Mouse (Mus musculus) liver, embryonic 16.5 days (tissue): ENCODE measurements around the gene Thrb. TPM values are rescaled to one million over a fixed set of nuclear protein-coding genes. Genes with fewer than 3 reads are reported as not detected.
A peak's percentile ranks its signal among the peaks of the same experiment; 100 is the strongest.

Experiments
- ATAC-seq: fragments of 200-750 bp; cut with Nextera tagmentation; 2 replicates; pipeline ENCODE4 v1.8.0; 2017; ENCODE audit warnings: low read depth, mild to moderate bottlenecking, moderate number of reproducible peaks, moderate library complexity
- H3K27ac ChIP-seq: fragments of 300-500 bp; sonication (generic); 2 replicates; pipeline ENCODE4 v1.5.1; 2014; ENCODE audit warnings: mild to moderate bottlenecking, low read length
- H3K27me3 ChIP-seq: fragments of 300-500 bp; sonication (generic); 2 replicates; pipeline ENCODE4 v1.6.1; 2014; ENCODE audit warnings: low read depth, low read length, mixed read lengths; ENCODE audit not compliant: control insufficient read depth, insufficient read depth
- H3K36me3 ChIP-seq: fragments of 300-500 bp; sonication (generic); 2 replicates; pipeline ENCODE4 v1.6.1; 2014; ENCODE audit warnings: mild to moderate bottlenecking; ENCODE audit not compliant: control insufficient read depth, insufficient read depth
- H3K4me1 ChIP-seq: fragments of 300-500 bp; sonication (generic); 2 replicates; pipeline ENCODE4 v1.6.1; 2014; ENCODE audit warnings: low read depth, low read length, mixed read lengths; ENCODE audit not compliant: control insufficient read depth
- H3K4me2 ChIP-seq: fragments of 300-500 bp; sonication (generic); 2 replicates; pipeline ENCODE4 v1.6.1; 2014; ENCODE audit warnings: low read depth, low read length, mixed read lengths
- H3K4me3 ChIP-seq: fragments of 300-500 bp; sonication (generic); 2 replicates; pipeline ENCODE4 v1.5.1; 2014; ENCODE audit warnings: low read depth, mild to moderate bottlenecking, low read length
- H3K9ac ChIP-seq: fragments of 300-500 bp; sonication (generic); 2 replicates; pipeline ENCODE4 v1.6.1; 2014; ENCODE audit warnings: low read depth, low read length
- H3K9me3 ChIP-seq: fragments of 300-500 bp; sonication (generic); replicated peaks from 2 replicates; pipeline ENCODE4 v1.6.1; 2016; ENCODE audit warnings: low read length; ENCODE audit not compliant: control insufficient read depth
- WGBS: fragments of 180-500 bp; shearing (Covaris S2); extraction: QIAGEN DNeasy Blood & Tissue Kit; methylation state at CpG from one replicate; pipeline ENCODE4 v1.1.7; 2014; ENCODE audit not compliant: insufficient replicate concordance; 5-methylcytosine and 5-hydroxymethylcytosine counted together
- polyA plus RNA-seq: library from polyadenylated mRNA; unstranded; fragments of >200 nt; fragmentation: Nextera tagmentation; extraction: Ambion mirVana; gene quantifications from 2 replicates; pipeline ENCODE4 v1.2.1, GENCODE M21; 2015

The Thrb gene
- polyA plus RNA-seq, 1 experiment from 2014 or later: 6.0 TPM

- Histone ChIP-seq H3K36me3 (no peaks in the 10 kb centered on the region), H3K9ac (no peak overlapping the region), H3K9me3 (no peaks in the 10 kb centered on the region), H3K27ac (no peak overlapping the region), H3K4me1 (no peaks in the 10 kb centered on the region), H3K4me3 (no peak overlapping the region), H3K4me2 (no peak overlapping the region), H3K27me3 (no peaks in the 10 kb centered on the region)
- 57% methylated on average over 6 of the region's 6 CpGs for WGBS
- no peak for ATAC-seq
Measured at GRCm38 (mm10) chr14:17899733-17900413, 239.8 kb downstream of the Thrb start.

GRCm38 (mm10) chr14:17900414-17900795 lies 240.3 kb downstream of the Thrb start:
- ATAC-seq: no peak
- 47% methylated on average over 3 of the region's 3 CpGs for WGBS
- Histone ChIP-seq H3K27me3 (no peaks in the 10 kb centered on the region), H3K9me3 (no peaks in the 10 kb centered on the region), H3K36me3 (no peaks in the 10 kb centered on the region), H3K4me3 (no peak overlapping the region), H3K27ac (no peak overlapping the region), H3K9ac (no peak overlapping the region), H3K4me2 (no peak overlapping the region), H3K4me1 (no peaks in the 10 kb centered on the region)

- WGBS: 27% methylated on average over 2 of the region's 2 CpGs
- no peaks in the 10 kb centered on the region for H3K9me3 ChIP-seq
- peak; percentile 21; the same call in 1 of the 2 replicates for ATAC-seq
- no peak overlapping the region for H3K27ac ChIP-seq
- H3K27me3 ChIP-seq: no peaks in the 10 kb centered on the region
- H3K4me1 ChIP-seq: no peaks in the 10 kb centered on the region
- no peak overlapping the region for H3K4me2 ChIP-seq
- H3K4me3 ChIP-seq: no peak overlapping the region
- H3K36me3 ChIP-seq: no peaks in the 10 kb centered on the region
- H3K9ac ChIP-seq: no peak overlapping the region
Measured at GRCm38 (mm10) chr14:17902426-17902825, 242.4 kb downstream of the Thrb start.

- Histone ChIP-seq H3K4me3 (no peak overlapping the region), H3K36me3 (no peaks in the 10 kb centered on the region), H3K4me1 (no peaks in the 10 kb centered on the region), H3K9me3 (no peaks in the 10 kb centered on the region), H3K27me3 (no peaks in the 10 kb centered on the region), H3K27ac (no peak overlapping the region), H3K9ac (no peak overlapping the region), H3K4me2 (no peak overlapping the region)
- 50% methylated on average over 2 of the region's 2 CpGs for WGBS
- ATAC-seq: no peak
Measured at GRCm38 (mm10) chr14:17903121-17903520, 243.1 kb downstream of the Thrb start.

- no peak for ATAC-seq
- no peaks in the 10 kb centered on the region for H3K27me3 ChIP-seq
- H3K4me3 ChIP-seq: no peak overlapping the region
- no peaks in the 10 kb centered on the region for H3K4me1 ChIP-seq
- no peak overlapping the region for H3K27ac ChIP-seq
- H3K36me3 ChIP-seq: no peaks in the 10 kb centered on the region
- no peak overlapping the region for H3K4me2 ChIP-seq
- no peak overlapping the region for H3K9ac ChIP-seq
- WGBS: 42% methylated on average over 1 of the region's 1 CpGs
- H3K9me3 ChIP-seq: no peaks in the 10 kb centered on the region
Measured at GRCm38 (mm10) chr14:17904554-17904953, 244.5 kb downstream of the Thrb start.

GRCm38 (mm10) chr14:17905627-17906026 lies 245.6 kb downstream of the Thrb start:
- H3K4me2 ChIP-seq: no peak overlapping the region

GRCm38 (mm10) chr14:17906931-17907330 lies 246.9 kb downstream of the Thrb start:
- 54% methylated on average over 4 of the region's 4 CpGs for WGBS
- Histone ChIP-seq H3K4me1 (no peaks in the 10 kb centered on the region), H3K9ac (no peak overlapping the region), H3K4me3 (no peak overlapping the region), H3K27me3 (no peaks in the 10 kb centered on the region), H3K4me2 (no peak overlapping the region), H3K36me3 (no peaks in the 10 kb centered on the region), H3K27ac (no peak overlapping the region), H3K9me3 (no peaks in the 10 kb centered on the region)
- ATAC-seq: no peak

More at GRCm38 (mm10) chr14:17905627-17906026, 245.6 kb downstream of the Thrb start:
- Histone ChIP-seq H3K27ac (no peak overlapping the region), H3K9me3 (no peaks in the 10 kb centered on the region), H3K27me3 (no peaks in the 10 kb centered on the region), H3K36me3 (no peaks in the 10 kb centered on the region), H3K4me1 (no peaks in the 10 kb centered on the region), H3K9ac (no peak overlapping the region), H3K4me3 (no peak overlapping the region)
- 20% methylated on average over 3 of the region's 3 CpGs for WGBS
- ATAC-seq: no peak

GRCm38 (mm10) chr14:17911157-17911556 lies 251.1 kb downstream of the Thrb start:
- Histone ChIP-seq H3K27ac (no peak overlapping the region), H3K27me3 (no peaks in the 10 kb centered on the region), H3K9ac (no peak overlapping the region), H3K36me3 (no peaks in the 10 kb centered on the region), H3K9me3 (no peaks in the 10 kb centered on the region), H3K4me1 (no peaks in the 10 kb centered on the region), H3K4me2 (no peak overlapping the region), H3K4me3 (no peak overlapping the region)
- 39% methylated on average over 3 of the region's 3 CpGs for WGBS
- ATAC-seq: no peak

- no peak overlapping the region for H3K9ac ChIP-seq
- H3K9me3 ChIP-seq: no peaks in the 10 kb centered on the region
- H3K4me1 ChIP-seq: no peaks in the 10 kb centered on the region; the same call in none of the 2 replicates
- 47% methylated on average over 6 of the region's 6 CpGs for WGBS
- no peak for ATAC-seq
- no peak overlapping the region for H3K27ac ChIP-seq
- no peaks in the 10 kb centered on the region for H3K36me3 ChIP-seq
- H3K27me3 ChIP-seq: no peaks in the 10 kb centered on the region
- H3K4me3 ChIP-seq: no peak overlapping the region
- H3K4me2 ChIP-seq: no peak overlapping the region
Measured at GRCm38 (mm10) chr14:17912573-17913207, 252.6 kb downstream of the Thrb start.
